Mouse (Mus musculus): ENCODE measurements at regions not wholly inside any gene's neighbourhood (a gene's known extent, or its start where the extent isn't known, plus 50 kb on each side); places are given as distances from the start of the nearest gene placed in this dataset.

- no peak for DNase-seq (ENCODE audit: low spot score)
Observed at GRCm38 (mm10) chr6:52481975-52482374, 158.2 kb downstream of the Hibadh start.

- no peak for DNase-seq (ENCODE audit: low spot score)
Observed at GRCm38 (mm10) chr6:52486146-52486545, 154.0 kb downstream of the Hibadh start.

DNA sequence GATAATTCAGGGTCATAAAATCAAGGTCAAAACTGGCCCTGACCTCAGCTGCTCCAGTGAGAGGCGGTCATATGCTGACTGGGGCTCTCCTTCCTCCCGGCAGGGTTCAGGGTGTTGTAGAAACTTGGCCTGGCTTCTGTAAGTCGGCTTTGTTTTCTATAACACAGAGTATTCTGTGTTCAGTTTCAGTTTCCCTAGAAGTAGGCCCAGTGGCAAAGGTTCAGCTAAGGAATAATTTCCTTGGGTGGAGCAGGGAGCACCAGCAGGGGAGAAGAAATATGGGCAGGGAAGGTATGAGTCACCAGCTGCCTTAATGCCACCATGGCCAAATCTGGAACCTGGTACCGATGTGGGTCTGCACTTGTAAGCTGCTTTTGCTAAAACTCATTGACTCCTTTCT, 153.5 kb downstream of the Hibadh start:
- DNase-seq (ENCODE audit: low spot score): no peak

DNA sequence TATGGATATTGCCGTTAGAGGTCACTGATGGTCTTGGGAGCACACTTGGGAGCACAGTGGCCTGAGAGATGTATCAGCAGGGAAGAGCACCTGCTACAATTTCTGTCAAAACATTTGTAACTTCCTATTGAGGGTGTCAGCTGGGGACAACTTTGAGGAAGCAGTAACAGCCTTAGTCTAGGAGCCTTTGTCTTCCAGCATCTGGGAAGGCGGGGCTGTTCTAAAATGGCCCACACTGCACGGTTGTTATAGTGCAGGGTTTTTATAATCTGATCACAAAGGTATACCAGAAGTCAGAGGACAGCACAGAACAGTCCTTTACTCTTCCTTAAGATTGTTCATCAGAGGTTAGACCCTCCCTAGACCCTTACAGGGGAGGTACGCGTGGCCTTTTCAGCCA, 152.3 kb downstream of the Hibadh start:
- no peak for DNase-seq (ENCODE audit: low spot score)

DNA sequence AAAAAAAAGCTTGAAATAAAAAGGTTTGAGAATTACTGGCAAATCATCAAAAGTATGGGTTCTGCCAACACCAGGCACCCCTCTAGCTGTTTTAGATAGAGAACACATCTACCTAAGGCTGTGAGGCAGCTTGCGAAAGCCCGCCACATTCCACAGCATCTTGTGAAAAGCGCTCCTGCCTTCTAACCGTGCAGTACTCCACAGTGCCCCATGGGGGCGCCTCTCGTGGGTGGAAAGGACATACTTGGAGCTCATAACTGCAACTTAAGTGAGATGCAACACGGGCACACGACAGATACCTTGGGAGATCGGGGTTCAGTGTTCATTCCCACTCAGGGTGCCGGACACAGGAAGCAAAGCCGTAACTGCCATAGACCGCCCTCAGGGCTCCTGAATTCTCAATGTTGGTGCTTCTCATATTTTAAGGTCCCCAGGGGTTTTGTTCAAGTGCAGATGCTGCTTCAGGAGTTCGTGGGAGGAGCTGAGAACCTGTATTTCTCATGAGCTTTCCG, 149.9 kb downstream of the Hibadh start:
- peak; percentile 59 for DNase-seq (ENCODE audit: low spot score)

- no peak for DNase-seq (ENCODE audit: low spot score)
Observed at GRCm38 (mm10) chr6:52495301-52495700, 144.9 kb downstream of the Hibadh start.

- DNase-seq (ENCODE audit: low spot score): no peak
Observed at GRCm38 (mm10) chr6:52495855-52496254, 144.3 kb downstream of the Hibadh start.
